Mouse (Mus musculus): ENCODE measurements at regions not wholly inside any gene's neighbourhood (a gene's known extent, or its start where the extent isn't known, plus 50 kb on each side); places are given as distances from the start of the nearest gene placed in this dataset.

GRCm38 (mm10) chr3:21256129-21256760 lies 820.2 kb upstream of the Tbl1xr1 start:
- DNase-seq (ENCODE audit: low read depth, low spot score) = no peak
- Histone ChIP-seq H3K9me3 (replicated peaks; ENCODE audit: insufficient read depth, low read length) (no peaks in the 10 kb centered on the region), H3K4me3 (ENCODE audit: control insufficient read depth in 1 of 2, insufficient read depth in 1 of 2, low read depth in 2 of 2, low read length in 2 of 2) (no peak overlapping the region)

GRCm38 (mm10) chr3:21263317-21263716 lies 813.1 kb upstream of the Tbl1xr1 start:
- TF ChIP-seq UBTF (IDR thresholded peaks at IDR 0.05; ENCODE audit: borderline replicate concordance, insufficient read depth, low read depth, low read length) (no peak), RCOR1 (IDR thresholded peaks at IDR 0.05; ENCODE audit: low read depth, low read length) (0 out of 2 replicates have a peak, but pooled peaks have one; percentile 10), CHD1 (IDR thresholded peaks at IDR 0.05; ENCODE audit: low read depth, low read length) (no peak), NRF1 (IDR thresholded peaks at IDR 0.05; ENCODE audit: insufficient read depth, low read depth, low read length, poor library complexity, severe bottlenecking) (no peak), SMC3 (IDR thresholded peaks at IDR 0.05; ENCODE audit: low read depth, low read length) (no peak)
- Histone ChIP-seq H3K27ac (ENCODE audit: control insufficient read depth, low read depth, low read length) (no peak overlapping the region), H3K9ac (ENCODE audit: control insufficient read depth, low read depth, low read length, poor library complexity, severe bottlenecking) (no peak overlapping the region), H3K9me3 (replicated peaks; ENCODE audit: insufficient read depth, low read length) (no peaks in the 10 kb centered on the region), H3K79me2 (ENCODE audit: control insufficient read depth, insufficient read depth, low read length, poor library complexity) (no peaks in the 10 kb centered on the region), H3K4me3 (ENCODE audit: control insufficient read depth in 1 of 2, insufficient read depth in 1 of 2, low read depth in 2 of 2, low read length in 2 of 2) (no peak overlapping the region), H3K27me3 (ENCODE audit: control insufficient read depth in 1 of 2, insufficient read depth in 2 of 2, low read length in 2 of 2) (no peaks in the 10 kb centered on the region), H3K36me3 (ENCODE audit: control insufficient read depth in 1 of 2, insufficient read depth in 2 of 2, low read length in 2 of 2) (peaks cover 0 to 17% of the 10 kb centered on the region in 2 experiments; a peak in 2 of 4 replicates), H3K4me1 (ENCODE audit: control insufficient read depth in 1 of 2, insufficient read depth in 2 of 2, low read length in 2 of 2) (peaks cover 12 to 14% of the 10 kb centered on the region in 2 experiments)
- peak; percentile 54 for DNase-seq (ENCODE audit: low read depth, low spot score)

More at GRCm38 (mm10) chr3:21256129-21256760, 820.2 kb upstream of the Tbl1xr1 start:
- TF ChIP-seq RAD21 (IDR thresholded peaks at IDR 0.05; ENCODE audit: low read depth, low read length) = no peak
- no peak for TF ChIP-seq USF2 (IDR thresholded peaks at IDR 0.05; ENCODE audit: borderline replicate concordance in 1 of 2, insufficient read depth in 1 of 2, low read depth in 1 of 2, low read length in 2 of 2)
- TF ChIP-seq MXI1 (IDR thresholded peaks at IDR 0.05; ENCODE audit: low read depth, low read length) = no peak
- Histone ChIP-seq H3K9ac (ENCODE audit: control insufficient read depth, low read depth, low read length, poor library complexity, severe bottlenecking) (no peak overlapping the region), H3K27ac (ENCODE audit: control insufficient read depth, low read depth, low read length) (no peak overlapping the region), H3K79me2 (ENCODE audit: control insufficient read depth, insufficient read depth, low read length, poor library complexity) (no peaks in the 10 kb centered on the region), H3K36me3 (ENCODE audit: control insufficient read depth in 1 of 2, insufficient read depth in 2 of 2, low read length in 2 of 2) (no peaks in the 10 kb centered on the region; a peak in 2 of 4 replicates), H3K4me1 (ENCODE audit: control insufficient read depth in 1 of 2, insufficient read depth in 2 of 2, low read length in 2 of 2) (peaks cover 0 to 3% of the 10 kb centered on the region in 2 experiments; a peak in 1 of 4 replicates), H3K27me3 (ENCODE audit: control insufficient read depth in 1 of 2, insufficient read depth in 2 of 2, low read length in 2 of 2) (no peaks in the 10 kb centered on the region)

GRCm38 (mm10) chr3:21265491-21265890 lies 811.0 kb upstream of the Tbl1xr1 start:
- Histone ChIP-seq H3K27me3 (ENCODE audit: control insufficient read depth in 1 of 2, insufficient read depth in 2 of 2, low read length in 2 of 2) (no peaks in the 10 kb centered on the region), H3K9ac (ENCODE audit: control insufficient read depth, low read depth, low read length, poor library complexity, severe bottlenecking) (no peak overlapping the region), H3K27ac (ENCODE audit: control insufficient read depth, low read depth, low read length) (no peak overlapping the region), H3K4me1 (ENCODE audit: control insufficient read depth in 1 of 2, insufficient read depth in 2 of 2, low read length in 2 of 2) (peaks cover 12 to 16% of the 10 kb centered on the region in 2 experiments), H3K9me3 (replicated peaks; ENCODE audit: insufficient read depth, low read length) (no peaks in the 10 kb centered on the region), H3K79me2 (ENCODE audit: control insufficient read depth, insufficient read depth, low read length, poor library complexity) (no peaks in the 10 kb centered on the region), H3K4me3 (ENCODE audit: control insufficient read depth in 1 of 2, insufficient read depth in 1 of 2, low read depth in 2 of 2, low read length in 2 of 2) (no peak overlapping the region), H3K36me3 (ENCODE audit: control insufficient read depth in 1 of 2, insufficient read depth in 2 of 2, low read length in 2 of 2) (peaks cover 0 to 19% of the 10 kb centered on the region in 2 experiments; a peak in 2 of 4 replicates)
- peak; percentile 70 for DNase-seq (ENCODE audit: low read depth, low spot score)
- TF ChIP-seq GATA1 (IDR thresholded peaks at IDR 0.05; ENCODE audit: low read depth, low read length) (peak; percentile 71), KAT2A (conservative IDR thresholded peaks at IDR 0.05; ENCODE audit: low read depth, low read length) (no peak)

Data from MEL (cell line).